Mouse (Mus musculus): Measurements from ENCODE around the gene Ak3. TPM values are rescaled to one million over a fixed set of nuclear protein-coding genes. Genes with fewer than 3 reads are reported as not detected.

Ak3 gene
- polyA plus RNA-seq, 1 experiment from 2014 or later, result 80.8 TPM

DNA sequence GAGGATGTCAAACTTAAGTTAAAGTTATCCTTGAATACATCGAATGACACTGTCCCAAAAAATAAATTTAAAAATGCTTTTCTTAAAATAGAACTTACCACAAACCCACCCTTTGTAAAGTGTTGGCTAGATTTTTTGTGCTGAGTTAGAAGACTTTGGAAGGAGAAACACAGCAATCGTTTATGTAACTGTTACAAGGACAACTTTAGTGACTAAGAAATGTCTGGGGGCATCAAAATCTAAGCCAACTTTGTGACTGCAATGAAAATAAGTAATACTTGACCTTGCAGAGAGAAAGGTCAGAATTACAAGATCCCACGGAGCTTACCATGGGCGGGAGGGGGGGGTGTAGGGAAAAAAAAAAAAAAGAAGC is 814 bp downstream of the Ak3 start:
- Histone ChIP-seq H3K4me2 (ENCODE audit: low read depth, low read length) (peak overlapping the region; percentile 77), H3K4me1 (replicated peaks; ENCODE audit: control insufficient read depth, insufficient read depth, low read length) (peaks cover 25% of the 10 kb centered on the region), H3K9ac (ENCODE audit: low read length) (peak overlapping the region; percentile 97), H3K9me3 (ENCODE audit: control insufficient read depth, low read length) (no peaks in the 10 kb centered on the region), H3K27me3 (ENCODE audit: control insufficient read depth, insufficient read depth, low read depth, low read length) (no peaks in the 10 kb centered on the region), H3K27ac (ENCODE audit: low read length) (peak overlapping the region; percentile 93), H3K36me3 (ENCODE audit: control insufficient read depth, insufficient read depth, low read length) (no peaks in the 10 kb centered on the region), H3K4me3 (ENCODE audit: low read length) (peak overlapping the region; percentile 92)
- no peak for ATAC-seq (ENCODE audit: low read depth)
- WGBS, result 14% methylated on average over 4 of the region's 4 CpGs

- peak overlapping the region; percentile 77 for H3K4me2 ChIP-seq (ENCODE audit: low read depth, low read length)
- H3K4me1 ChIP-seq (replicated peaks; ENCODE audit: control insufficient read depth, insufficient read depth, low read length), result peaks cover 25% of the 10 kb centered on the region
- no peaks in the 10 kb centered on the region for H3K27me3 ChIP-seq (ENCODE audit: control insufficient read depth, insufficient read depth, low read depth, low read length)
- no peaks in the 10 kb centered on the region for H3K9me3 ChIP-seq (ENCODE audit: control insufficient read depth, low read length)
- ATAC-seq (ENCODE audit: low read depth), result no peak
- no peak overlapping the region for H3K27ac ChIP-seq (ENCODE audit: low read length)
- WGBS, result 28% methylated on average over 15 of the region's 15 CpGs
- no peaks in the 10 kb centered on the region for H3K36me3 ChIP-seq (ENCODE audit: control insufficient read depth, insufficient read depth, low read length)
- H3K9ac ChIP-seq (ENCODE audit: low read length), result peak overlapping the region; percentile 40; the same call in 1 of the 2 replicates
- H3K4me3 ChIP-seq (ENCODE audit: low read length), result peak overlapping the region; percentile 92
Measured at GRCm38 (mm10) chr19:29045956-29046650, 1.7 kb downstream of the Ak3 start.

GRCm38 (mm10) chr19:29045369-29045768 is 2.4 kb downstream of the Ak3 start:
- no peak overlapping the region for H3K9ac ChIP-seq (ENCODE audit: low read length)
- no peaks in the 10 kb centered on the region for H3K36me3 ChIP-seq (ENCODE audit: control insufficient read depth, insufficient read depth, low read length)
- 61% methylated on average over 4 of the region's 4 CpGs for WGBS
- no peak overlapping the region for H3K27ac ChIP-seq (ENCODE audit: low read length)
- no peak overlapping the region for H3K4me2 ChIP-seq (ENCODE audit: low read depth, low read length)
- H3K9me3 ChIP-seq (ENCODE audit: control insufficient read depth, low read length), result no peaks in the 10 kb centered on the region
- H3K4me3 ChIP-seq (ENCODE audit: low read length), result no peak overlapping the region
- ATAC-seq (ENCODE audit: low read depth), result no peak
- no peaks in the 10 kb centered on the region for H3K27me3 ChIP-seq (ENCODE audit: control insufficient read depth, insufficient read depth, low read depth, low read length)
- H3K4me1 ChIP-seq (replicated peaks; ENCODE audit: control insufficient read depth, insufficient read depth, low read length), result peaks cover 21% of the 10 kb centered on the region

DNA sequence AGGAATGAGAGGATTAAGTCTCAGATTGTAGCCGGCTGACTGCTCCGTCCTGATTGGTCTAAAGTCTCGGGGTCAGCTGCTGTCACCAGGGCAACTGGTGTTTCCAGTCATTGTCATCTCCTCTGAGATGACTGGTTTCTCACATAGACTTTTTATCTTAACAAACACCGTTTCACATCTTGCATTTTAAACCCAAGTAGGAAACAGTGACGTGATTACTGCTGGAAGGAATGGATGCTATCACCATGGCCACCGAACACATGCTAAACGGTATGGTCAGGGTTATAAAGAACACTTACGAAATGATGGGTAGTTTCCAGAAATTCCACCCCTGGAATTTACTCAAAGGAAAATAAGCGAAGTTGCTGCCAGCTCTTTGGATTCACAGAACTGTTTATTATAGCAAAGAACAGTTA is 3.4 kb downstream of the Ak3 start:
- no peaks in the 10 kb centered on the region for H3K27me3 ChIP-seq (ENCODE audit: control insufficient read depth, insufficient read depth, low read depth, low read length)
- 48% methylated on average over 9 of the region's 9 CpGs for WGBS
- no peaks in the 10 kb centered on the region for H3K36me3 ChIP-seq (ENCODE audit: control insufficient read depth, insufficient read depth, low read length)
- no peak overlapping the region for H3K4me2 ChIP-seq (ENCODE audit: low read depth, low read length)
- H3K4me3 ChIP-seq (ENCODE audit: low read length), result no peak overlapping the region
- H3K9ac ChIP-seq (ENCODE audit: low read length), result no peak overlapping the region
- no peaks in the 10 kb centered on the region for H3K9me3 ChIP-seq (ENCODE audit: control insufficient read depth, low read length)
- peaks cover 21% of the 10 kb centered on the region for H3K4me1 ChIP-seq (replicated peaks; ENCODE audit: control insufficient read depth, insufficient read depth, low read length)
- no peak overlapping the region for H3K27ac ChIP-seq (ENCODE audit: low read length)
- no peak for ATAC-seq (ENCODE audit: low read depth)

GRCm38 (mm10) chr19:29042647-29043046 is 5.1 kb downstream of the Ak3 start:
- H3K9ac ChIP-seq (ENCODE audit: low read length), result no peak overlapping the region
- H3K36me3 ChIP-seq (ENCODE audit: control insufficient read depth, insufficient read depth, low read length), result 0 out of 2 replicates have a peak, but pooled peaks cover 1% of the 10 kb centered on the region
- no peaks in the 10 kb centered on the region for H3K9me3 ChIP-seq (ENCODE audit: control insufficient read depth, low read length)
- 76% methylated on average over 9 of the region's 9 CpGs for WGBS
- H3K27ac ChIP-seq (ENCODE audit: low read length), result no peak overlapping the region
- no peak overlapping the region for H3K4me2 ChIP-seq (ENCODE audit: low read depth, low read length)
- peaks cover 17% of the 10 kb centered on the region; the same call in 1 of the 2 replicates for H3K4me1 ChIP-seq (replicated peaks; ENCODE audit: control insufficient read depth, insufficient read depth, low read length)
- no peak for ATAC-seq (ENCODE audit: low read depth)
- H3K27me3 ChIP-seq (ENCODE audit: control insufficient read depth, insufficient read depth, low read depth, low read length), result no peaks in the 10 kb centered on the region
- H3K4me3 ChIP-seq (ENCODE audit: low read length), result no peak overlapping the region

DNA sequence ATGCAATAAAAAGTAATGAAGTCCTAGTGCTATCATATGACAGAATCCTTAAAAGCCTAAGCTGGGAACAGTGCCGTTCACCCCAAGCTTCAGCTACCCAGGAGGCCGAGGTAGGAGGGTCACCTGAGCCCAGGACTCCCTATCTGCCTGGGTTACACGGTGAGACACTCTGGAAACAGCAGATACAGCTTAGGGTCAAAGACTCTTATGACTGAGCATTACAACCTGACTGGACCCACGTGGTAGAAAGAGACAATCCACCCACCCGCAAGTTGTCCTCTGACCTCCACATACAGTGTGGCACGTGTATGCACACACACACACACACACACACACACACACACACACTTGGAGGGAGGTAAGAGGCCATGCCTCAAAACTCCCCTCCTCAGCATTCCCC is 5.6 kb downstream of the Ak3 start:
- Histone ChIP-seq H3K9me3 (ENCODE audit: control insufficient read depth, low read length) (no peaks in the 10 kb centered on the region), H3K4me1 (replicated peaks; ENCODE audit: control insufficient read depth, insufficient read depth, low read length) (peaks cover 17% of the 10 kb centered on the region; the same call in 1 of the 2 replicates), H3K9ac (ENCODE audit: low read length) (no peak overlapping the region), H3K36me3 (ENCODE audit: control insufficient read depth, insufficient read depth, low read length) (peaks cover 4% of the 10 kb centered on the region; the same call in 1 of the 2 replicates), H3K27me3 (ENCODE audit: control insufficient read depth, insufficient read depth, low read depth, low read length) (no peaks in the 10 kb centered on the region), H3K4me2 (ENCODE audit: low read depth, low read length) (no peak overlapping the region), H3K27ac (ENCODE audit: low read length) (no peak overlapping the region), H3K4me3 (ENCODE audit: low read length) (no peak overlapping the region)
- 66% methylated on average over 6 of the region's 6 CpGs for WGBS
- ATAC-seq (ENCODE audit: low read depth), result no peak

DNA sequence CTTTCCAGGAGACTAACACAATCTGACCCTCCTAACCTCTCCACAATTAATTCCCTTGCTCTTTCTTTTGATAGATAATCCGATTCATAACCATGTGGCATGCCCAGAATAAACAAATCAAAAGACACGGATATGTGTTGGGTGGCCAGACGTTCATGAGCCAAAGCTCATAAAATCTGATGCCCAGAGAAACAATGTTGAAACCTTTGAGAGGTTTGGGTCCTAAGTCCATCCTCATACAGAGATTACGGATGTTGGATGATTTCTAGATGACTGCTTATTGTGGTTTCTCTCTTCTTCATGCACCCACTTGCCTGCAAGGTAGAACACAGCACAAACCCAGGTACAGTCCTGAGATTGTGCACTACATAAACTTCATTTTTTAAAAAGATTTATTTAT is 7.6 kb downstream of the Ak3 start:
- H3K27ac ChIP-seq (ENCODE audit: low read length), result no peak overlapping the region
- WGBS, result 70% methylated on average over 4 of the region's 4 CpGs

DNA sequence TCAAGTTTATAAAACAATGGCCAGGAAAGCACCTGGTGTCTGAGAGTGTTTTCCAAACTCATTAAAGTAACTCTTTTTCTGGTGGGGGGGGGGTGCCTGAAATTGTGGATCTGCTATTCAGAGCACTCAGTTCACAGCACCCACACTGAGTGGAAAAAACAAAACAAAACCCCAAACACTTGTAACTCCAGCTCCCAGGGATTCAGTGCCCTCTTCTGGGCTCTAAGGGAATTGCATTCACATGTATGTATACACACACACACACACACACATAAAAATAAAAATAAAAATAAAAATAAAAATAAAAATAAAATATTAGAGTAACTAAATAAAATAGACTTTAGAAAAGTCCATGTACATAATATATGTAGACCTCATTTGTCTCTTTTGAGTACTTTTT is 8.4 kb downstream of the Ak3 start:
- Histone ChIP-seq H3K27ac (ENCODE audit: low read length) (no peak overlapping the region), H3K4me1 (replicated peaks; ENCODE audit: control insufficient read depth, insufficient read depth, low read length) (0 out of 2 replicates have a peak, but pooled peaks cover 2% of the 10 kb centered on the region), H3K9me3 (ENCODE audit: control insufficient read depth, low read length) (no peaks in the 10 kb centered on the region), H3K27me3 (ENCODE audit: control insufficient read depth, insufficient read depth, low read depth, low read length) (no peaks in the 10 kb centered on the region), H3K9ac (ENCODE audit: low read length) (no peak overlapping the region), H3K36me3 (ENCODE audit: control insufficient read depth, insufficient read depth, low read length) (peaks cover 9% of the 10 kb centered on the region), H3K4me3 (ENCODE audit: low read length) (no peak overlapping the region), H3K4me2 (ENCODE audit: low read depth, low read length) (no peak overlapping the region)
- ATAC-seq (ENCODE audit: low read depth), result no peak

More for the DNA sequence above, 7.6 kb downstream of the Ak3 start:
- Histone ChIP-seq H3K9me3 (ENCODE audit: control insufficient read depth, low read length) (no peaks in the 10 kb centered on the region), H3K4me2 (ENCODE audit: low read depth, low read length) (no peak overlapping the region), H3K9ac (ENCODE audit: low read length) (no peak overlapping the region), H3K27me3 (ENCODE audit: control insufficient read depth, insufficient read depth, low read depth, low read length) (no peaks in the 10 kb centered on the region), H3K4me1 (replicated peaks; ENCODE audit: control insufficient read depth, insufficient read depth, low read length) (peaks cover 6% of the 10 kb centered on the region; the same call in 1 of the 2 replicates), H3K36me3 (ENCODE audit: control insufficient read depth, insufficient read depth, low read length) (peaks cover 9% of the 10 kb centered on the region), H3K4me3 (ENCODE audit: low read length) (no peak overlapping the region)
- no peak for ATAC-seq (ENCODE audit: low read depth)

- Histone ChIP-seq H3K9me3 (ENCODE audit: control insufficient read depth, low read length) (no peaks in the 10 kb centered on the region), H3K4me2 (ENCODE audit: low read depth, low read length) (no peak overlapping the region), H3K27me3 (ENCODE audit: control insufficient read depth, insufficient read depth, low read depth, low read length) (no peaks in the 10 kb centered on the region), H3K36me3 (ENCODE audit: control insufficient read depth, insufficient read depth, low read length) (peaks cover 9% of the 10 kb centered on the region), H3K4me1 (replicated peaks; ENCODE audit: control insufficient read depth, insufficient read depth, low read length) (no peaks in the 10 kb centered on the region), H3K27ac (ENCODE audit: low read length) (no peak overlapping the region), H3K9ac (ENCODE audit: low read length) (no peak overlapping the region), H3K4me3 (ENCODE audit: low read length) (no peak overlapping the region)
- no peak for ATAC-seq (ENCODE audit: low read depth)
- 82% methylated on average over 10 of the region's 10 CpGs for WGBS
Measured at GRCm38 (mm10) chr19:29037541-29037940, 10.2 kb downstream of the Ak3 start.

Measured in lung, embryonic 16.5 days (tissue).